Mouse (Mus musculus) spleen, embryonic (tissue): Measurements from ENCODE around the gene Selp.

Experiments used
- CTCF ChIA-PET: fragments of 350-600 bp; sonication (Branson Sonifier 250); formaldehyde crosslinking; loops from one replicate; lab custom pipeline; 2022; lab: Charles Lee

Selp gene

DNA sequence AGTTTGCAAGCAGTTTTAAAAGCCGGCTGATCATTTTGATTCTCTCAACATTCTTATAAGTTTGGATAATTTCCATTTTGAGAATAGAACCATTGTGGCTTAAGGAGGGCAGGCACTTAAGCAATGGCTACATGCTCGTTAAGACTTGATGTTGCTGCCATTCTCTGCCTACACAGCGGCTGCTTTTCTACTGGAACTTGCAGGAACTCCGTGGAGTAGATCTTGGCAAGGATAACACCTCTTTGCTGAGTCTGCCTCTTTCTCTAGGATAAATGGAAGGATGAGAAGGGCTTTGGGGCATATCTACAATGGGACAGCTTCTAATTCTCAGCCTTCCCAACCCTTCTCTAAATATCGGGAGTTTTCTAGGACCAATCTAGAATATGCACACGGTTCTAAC is 583 bp downstream of the Selp start:
- CTCF ChIA-PET = no interaction called here

DNA sequence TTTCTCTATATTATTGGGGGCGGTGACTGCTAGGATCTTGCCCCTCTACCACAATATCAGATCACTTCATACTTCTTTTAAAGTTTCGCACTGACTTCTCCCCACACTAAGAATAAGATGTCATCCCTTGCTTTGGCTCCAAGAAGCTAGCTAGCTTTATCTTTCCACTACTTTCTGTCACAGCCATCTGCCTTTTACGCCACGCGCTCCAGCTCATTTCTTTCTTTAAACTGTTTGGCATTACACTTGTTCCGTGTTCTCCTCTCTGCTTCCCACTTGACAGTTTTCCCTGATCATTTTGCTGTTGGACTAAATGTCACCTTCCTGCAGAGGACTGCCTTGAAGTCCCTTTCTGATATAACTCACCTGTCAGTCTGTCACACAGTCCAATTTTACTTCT is 2.8 kb downstream of the Selp start:
- CTCF ChIA-PET = no interaction called here

GRCm38 (mm10) chr1:164119892-164120776 is 5.1 kb downstream of the Selp start:
- CTCF ChIA-PET = no interaction called here

- CTCF ChIA-PET = no interaction called here
Observed at GRCm38 (mm10) chr1:164120777-164121158, 5.7 kb downstream of the Selp start.

GRCm38 (mm10) chr1:164123836-164124235 is 8.8 kb downstream of the Selp start:
- CTCF ChIA-PET = no interaction called here

DNA sequence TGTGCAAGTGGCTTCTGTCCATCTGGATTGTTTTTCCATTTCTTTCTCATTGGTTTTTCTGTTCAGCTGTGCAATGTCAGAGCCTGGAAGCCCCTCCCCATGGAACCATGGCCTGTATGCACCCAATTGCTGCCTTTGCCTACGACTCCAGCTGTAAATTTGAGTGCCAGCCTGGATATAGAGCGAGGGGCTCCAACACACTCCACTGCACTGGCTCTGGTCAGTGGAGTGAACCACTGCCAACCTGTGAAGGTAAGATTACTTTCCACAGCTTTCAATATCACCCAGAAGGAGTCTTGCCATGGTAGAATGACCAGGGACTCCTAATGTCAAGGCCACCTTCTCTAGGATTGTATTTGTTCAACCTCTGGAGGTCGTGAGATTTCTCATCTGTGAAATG is 14.9 kb downstream of the Selp start:
- CTCF ChIA-PET = no interaction called here

GRCm38 (mm10) chr1:164132609-164133008 is 17.5 kb downstream of the Selp start:
- CTCF ChIA-PET = interaction anchor here (0.8 kb wide), 1 partner anchor 71 kb away, joined by 16 read pairs; the partner anchor contains the start of gene Sell

- CTCF ChIA-PET = no interaction called here
Observed at GRCm38 (mm10) chr1:164134101-164134500, 19.0 kb downstream of the Selp start.

- CTCF ChIA-PET = interaction anchor here (0.9 to 1.2 kb wide), 2 partner anchors 50 to 67 kb away, joined by 3 read pairs; no protein-coding TSS in a partner anchor
Observed at GRCm38 (mm10) chr1:164135360-164135759, 20.3 kb downstream of the Selp start.

DNA sequence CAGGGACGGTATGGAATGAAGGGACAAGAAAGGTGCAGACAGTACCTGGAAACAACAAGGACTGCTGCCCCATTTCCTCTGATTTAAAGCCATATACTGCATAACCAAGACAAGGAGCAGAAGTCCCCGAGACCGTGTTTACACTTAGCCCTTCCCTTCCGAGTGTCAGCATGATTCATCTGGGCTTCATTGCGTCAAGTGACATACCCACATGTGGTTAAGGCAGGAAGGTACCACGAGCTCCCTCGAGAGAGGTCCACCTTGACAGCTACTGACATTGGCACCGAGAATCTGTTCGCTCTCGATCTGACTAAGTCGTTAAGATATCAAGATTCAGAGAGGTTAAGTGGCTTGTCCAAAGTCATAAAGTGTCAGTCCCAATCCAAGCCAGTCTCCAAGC is 20.9 kb downstream of the Selp start:
- CTCF ChIA-PET = interaction anchor here (1.2 kb wide), 1 partner anchor 51 kb away, joined by 3 read pairs; no protein-coding TSS in a partner anchor

DNA sequence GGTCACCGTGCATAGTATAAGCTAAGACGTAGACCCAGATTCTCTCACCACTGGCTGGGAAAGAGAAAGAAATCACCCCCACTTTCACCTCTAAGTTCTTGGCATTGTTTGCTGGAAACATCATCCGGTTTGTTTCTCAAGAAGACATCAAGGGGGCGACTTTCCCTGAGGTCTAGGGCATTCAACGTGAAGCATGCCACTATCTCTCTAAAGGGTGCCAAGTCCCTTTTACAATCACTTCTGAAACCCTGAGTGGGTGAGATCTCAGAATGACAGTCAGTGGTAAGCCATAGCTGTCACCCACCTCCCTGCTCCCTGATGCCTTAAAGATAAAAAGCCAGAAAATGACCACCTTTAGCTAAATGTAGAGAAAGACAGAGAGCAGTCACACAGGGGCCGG is 21.6 kb downstream of the Selp start:
- CTCF ChIA-PET = interaction anchor here (0.5 to 1.1 kb wide), 5 partner anchors 10 to 220 kb away, joined by 3 to 8 read pairs (median 3); no protein-coding TSS in a partner anchor

DNA sequence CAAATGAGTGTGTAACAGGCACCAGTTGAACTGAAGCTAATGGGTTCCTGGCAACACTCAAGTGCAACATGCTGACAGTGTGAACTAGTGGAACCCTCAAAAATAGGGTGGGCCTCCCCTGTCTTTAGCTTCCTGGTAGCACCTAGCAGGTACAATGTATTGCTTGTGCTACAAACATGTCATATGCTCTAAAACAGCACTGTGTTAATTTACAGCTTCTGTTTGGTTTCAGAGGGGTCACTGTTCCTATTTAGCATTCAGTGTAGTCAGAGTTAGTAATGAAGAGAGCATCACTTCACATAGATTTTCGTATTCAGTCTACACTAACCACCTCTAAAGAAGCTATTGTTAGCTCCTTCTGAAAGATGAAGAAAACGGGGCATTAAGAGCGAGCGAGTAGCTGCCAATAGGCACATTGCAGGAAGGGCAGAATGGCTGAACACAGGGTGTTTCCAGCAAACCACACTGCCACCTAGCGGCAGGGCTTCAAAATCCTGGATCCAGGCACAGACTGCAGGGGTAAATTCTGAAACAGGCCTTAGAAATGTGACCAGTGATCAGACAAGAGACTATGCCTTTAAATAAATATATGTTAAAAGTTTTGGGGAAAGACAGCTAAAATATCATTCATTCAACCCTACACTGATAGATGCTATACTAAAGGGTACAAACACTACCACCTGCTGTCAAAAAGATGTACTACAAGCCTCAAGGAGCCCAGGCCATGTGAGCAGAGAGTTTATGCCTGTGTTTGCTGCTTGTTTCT is 23.5 kb downstream of the Selp start:
- CTCF ChIA-PET = interaction anchor here (0.6 to 1.4 kb wide), 5 partner anchors 63 to 333 kb away, joined by 3 to 8 read pairs (median 4); no protein-coding TSS in a partner anchor

GRCm38 (mm10) chr1:164139464-164139863 is 24.4 kb downstream of the Selp start:
- CTCF ChIA-PET = interaction anchor here (0.6 kb wide), 1 partner anchor 334 kb away, joined by 4 read pairs; no protein-coding TSS in a partner anchor

- CTCF ChIA-PET = no interaction called here
Observed at GRCm38 (mm10) chr1:164149083-164149482, 34.0 kb downstream of the Selp start.

DNA sequence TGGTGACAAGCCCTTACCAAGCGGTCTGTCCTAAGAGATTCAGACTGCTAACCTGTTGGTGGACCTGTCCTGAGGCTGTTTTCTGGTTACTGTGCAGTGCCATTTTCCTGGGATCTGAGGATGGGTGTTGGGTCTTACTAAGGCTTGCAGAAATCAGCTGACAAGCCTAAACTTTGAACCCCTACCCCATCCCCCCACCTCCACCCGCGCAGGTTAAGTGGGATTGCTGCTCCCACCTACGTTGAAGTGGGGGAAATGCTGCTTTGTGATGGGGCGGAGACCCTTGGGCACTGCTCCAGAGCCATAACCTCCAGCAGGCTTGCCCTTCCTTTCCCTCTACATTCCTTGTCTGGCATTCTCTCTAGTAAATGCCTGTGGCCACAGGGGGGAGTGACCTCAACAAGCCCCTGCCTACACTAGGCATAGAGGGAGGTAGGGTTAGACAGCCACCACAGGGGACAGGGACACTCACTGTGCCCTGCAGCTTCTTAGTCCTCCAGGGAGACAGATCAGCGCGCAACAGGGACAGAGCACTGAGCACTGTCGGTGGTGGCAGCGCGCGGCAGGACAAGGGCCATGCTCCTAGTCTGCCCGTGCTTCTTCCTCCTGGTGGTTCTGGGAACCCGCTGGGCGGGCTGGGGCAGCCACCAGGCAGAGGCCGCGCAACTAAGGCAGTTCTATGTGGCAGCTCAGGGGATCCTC is 36.5 kb downstream of the Selp start, which contains the start of gene F5:
TSS of gene F5 (plus strand) at position 452 of the 702 bp plus-strand sequence.
- CTCF ChIA-PET = interaction anchor here (0.5 to 0.7 kb wide), 2 partner anchors 15 to 37 kb away, joined by 5 to 8 read pairs; partner anchors contain the start of gene Selp

DNA sequence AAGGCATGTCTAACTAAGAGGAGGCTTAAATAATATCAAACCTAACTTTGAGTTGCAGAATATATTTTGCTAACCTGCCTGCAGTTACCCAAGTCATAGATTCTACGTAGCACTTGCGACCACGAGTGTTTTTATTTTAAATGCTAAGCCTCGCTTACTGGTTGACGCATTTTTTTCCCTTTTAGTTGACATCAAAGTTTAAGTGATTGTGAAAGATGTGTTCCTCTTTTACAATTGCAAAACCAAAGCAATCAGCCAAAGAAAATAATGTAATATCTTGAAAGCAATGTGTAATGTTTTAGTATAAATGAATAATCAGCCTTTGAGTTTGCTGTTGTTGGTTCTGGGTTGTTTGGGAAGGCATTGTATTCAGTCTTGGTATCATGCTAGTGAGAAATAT is 37.8 kb downstream of the Selp start:
- CTCF ChIA-PET = no interaction called here

DNA sequence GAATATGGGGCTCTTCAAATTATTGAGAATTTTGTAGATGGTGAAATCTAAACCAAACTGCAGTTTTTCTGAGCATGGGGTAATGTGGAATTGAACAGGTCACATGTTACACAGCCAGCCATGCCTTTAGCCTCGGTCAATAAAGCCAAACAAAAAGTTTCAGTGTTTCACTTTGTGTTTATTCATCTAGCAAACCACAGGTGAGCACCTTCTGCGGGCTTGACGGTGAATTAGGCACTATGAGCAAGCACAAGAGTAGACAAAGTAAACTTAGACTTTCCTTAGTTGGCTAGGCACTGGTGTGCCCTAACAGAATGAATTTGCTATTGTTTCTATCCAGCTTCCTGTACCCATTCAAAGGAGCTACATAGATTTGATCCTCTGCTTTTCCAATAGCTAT is 39.9 kb downstream of the Selp start:
- CTCF ChIA-PET = no interaction called here

DNA sequence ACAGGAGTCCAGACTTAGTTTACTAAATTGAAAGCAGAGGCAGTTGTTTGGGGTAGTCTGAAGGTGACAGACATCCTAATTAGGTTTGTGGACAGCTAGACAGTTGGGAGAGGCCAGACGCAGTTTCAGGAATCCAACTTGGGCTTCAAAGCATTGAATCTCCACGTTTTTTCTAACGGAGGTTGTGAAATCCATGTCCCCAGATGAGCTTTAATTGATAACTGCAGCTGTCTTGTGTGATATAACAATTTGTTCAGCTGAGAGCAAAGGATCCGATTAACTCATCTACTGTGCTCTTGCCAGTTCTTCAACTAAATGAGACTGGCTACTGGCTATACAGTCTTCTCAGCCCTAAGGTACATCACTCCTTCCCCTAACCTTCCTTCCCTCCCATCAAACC is 43.5 kb downstream of the Selp start:
- CTCF ChIA-PET = no interaction called here

DNA sequence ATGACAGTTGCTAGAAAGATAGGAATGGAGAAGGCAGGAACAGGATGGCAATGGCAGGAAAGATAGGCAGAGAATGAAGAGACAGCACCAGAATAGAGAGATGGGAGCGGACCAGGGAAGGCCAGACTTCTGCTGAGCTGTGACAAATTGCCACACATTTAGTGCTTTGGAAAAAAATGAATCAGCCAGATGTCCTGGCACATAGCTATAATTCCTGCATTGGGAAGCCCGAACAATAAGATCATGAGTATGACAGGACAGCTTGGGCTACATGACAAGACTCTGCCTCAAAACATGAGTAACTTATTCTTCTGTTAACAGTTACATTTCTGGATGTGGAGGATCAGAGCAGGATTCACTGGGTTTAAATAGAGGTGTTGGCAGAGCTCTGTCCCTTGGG is 44.7 kb downstream of the Selp start:
- CTCF ChIA-PET = no interaction called here

- CTCF ChIA-PET = no interaction called here
Observed at GRCm38 (mm10) chr1:164162745-164163144, 47.7 kb downstream of the Selp start.

- CTCF ChIA-PET = no interaction called here
Observed at GRCm38 (mm10) chr1:164168818-164169217, 53.8 kb downstream of the Selp start.
